Mouse (Mus musculus) testis, postnatal 14 days (tissue): ENCODE results near the gene Pik3r5.

Source experiments
- DNase-seq: peaks from one replicate; pipeline ENCODE4 v3.0.0; 2021; ENCODE audit warnings: low spot score

The Pik3r5 gene

DNA sequence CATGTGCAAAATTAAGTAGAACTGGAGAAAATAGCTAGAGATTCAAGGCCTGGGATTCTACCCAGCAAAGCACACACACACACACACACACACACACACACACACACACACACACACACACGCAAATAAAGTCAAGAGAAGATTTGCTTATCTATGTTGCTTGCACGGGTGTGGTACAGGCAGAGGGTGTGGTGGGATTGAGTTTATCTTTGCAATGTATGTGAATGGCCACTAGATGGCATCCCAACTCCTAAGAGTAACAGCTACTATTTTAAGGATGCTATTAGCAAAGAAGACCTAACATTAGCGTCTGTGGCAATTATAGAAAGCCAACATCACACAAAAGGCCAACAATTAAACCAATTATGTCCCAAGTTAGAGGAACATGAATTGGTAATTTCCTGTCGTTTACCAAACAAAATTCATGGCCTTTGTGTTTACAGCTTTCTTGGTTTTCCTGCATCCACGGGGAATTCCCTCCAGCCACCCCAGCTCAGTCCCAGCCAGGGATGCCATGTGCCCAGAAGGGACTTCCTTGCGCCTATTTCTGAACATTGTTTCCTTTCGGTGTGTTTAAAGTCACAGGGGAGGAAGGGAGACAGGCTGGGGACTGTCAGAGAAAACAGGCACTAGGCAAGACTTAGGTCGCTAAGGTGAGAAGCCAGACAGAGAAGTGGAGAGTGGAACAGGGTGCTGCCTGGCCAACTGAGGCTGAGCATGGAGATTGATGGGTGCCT is 53.5 kb downstream of the Pik3r5 start:
- no peak for DNase-seq

- no peak for DNase-seq
These were observed 54.2 kb downstream of the Pik3r5 start for GRCm38 (mm10) chr11:68486093-68486492.

DNA sequence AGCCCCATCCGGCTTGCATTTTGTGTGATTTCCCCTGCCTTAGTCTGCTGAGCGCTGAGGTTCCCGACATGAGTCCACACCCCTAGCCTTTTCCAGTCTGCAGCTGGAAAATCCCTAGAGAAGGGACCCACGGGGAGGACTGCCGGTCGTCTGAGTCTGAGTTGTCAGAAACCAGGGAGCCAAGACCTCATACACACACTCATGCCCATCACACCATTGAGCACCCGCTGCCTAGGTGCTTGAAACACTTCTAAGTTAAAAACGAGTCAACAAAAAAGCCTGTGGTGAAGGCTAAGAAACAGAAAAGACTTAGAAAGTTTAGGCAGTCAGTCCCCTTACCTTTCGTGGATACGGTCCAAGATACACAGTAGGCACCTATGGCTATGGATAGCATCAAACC is 55.8 kb downstream of the Pik3r5 start:
- DNase-seq, result no peak

DNA sequence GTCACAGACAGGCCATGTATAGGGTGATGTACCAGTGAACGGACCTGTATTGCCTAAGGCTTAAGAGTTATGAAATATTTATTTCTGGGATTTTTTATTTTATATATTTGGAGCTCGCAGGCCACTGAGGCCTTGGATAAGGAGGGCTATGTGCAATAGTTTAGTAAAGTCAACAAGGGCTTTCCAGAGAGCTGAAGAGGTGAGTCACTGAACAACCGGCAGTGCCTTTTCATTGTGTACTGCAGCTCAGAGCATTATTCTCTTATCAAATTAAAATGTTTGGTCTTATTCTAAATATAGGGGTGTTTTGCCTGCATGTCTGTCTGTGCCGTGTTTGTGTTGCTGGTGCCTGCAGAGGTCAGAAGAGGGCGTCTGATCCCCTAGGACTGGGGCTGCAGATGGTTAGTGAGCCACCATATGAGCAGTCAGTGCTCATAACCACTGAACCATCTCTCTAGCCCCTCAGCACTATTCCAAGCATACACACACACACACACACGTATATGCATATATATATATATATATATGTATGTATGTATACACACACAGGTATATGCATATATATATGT is 56.4 kb downstream of the Pik3r5 start:
- no peak for DNase-seq

DNA sequence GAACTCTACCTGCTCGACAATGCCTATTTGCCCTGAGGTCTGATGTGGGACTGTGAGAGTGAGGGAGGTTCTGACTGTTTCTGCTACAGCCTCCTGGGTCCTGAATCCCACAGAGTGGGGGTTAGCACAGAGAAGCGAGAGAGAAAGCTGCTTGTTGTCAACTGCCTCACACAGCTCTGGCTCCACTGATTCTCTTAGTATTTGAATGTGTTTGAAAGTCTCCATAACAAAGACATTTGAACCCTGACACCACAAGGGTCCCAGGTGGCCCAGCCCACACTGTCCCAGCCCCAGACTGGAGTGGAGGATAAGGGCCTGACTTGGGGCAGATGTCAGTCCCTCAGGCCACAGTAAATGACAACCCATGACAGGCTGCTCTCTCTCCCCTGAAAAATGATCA is 57.3 kb downstream of the Pik3r5 start:
- no peak for DNase-seq

DNA sequence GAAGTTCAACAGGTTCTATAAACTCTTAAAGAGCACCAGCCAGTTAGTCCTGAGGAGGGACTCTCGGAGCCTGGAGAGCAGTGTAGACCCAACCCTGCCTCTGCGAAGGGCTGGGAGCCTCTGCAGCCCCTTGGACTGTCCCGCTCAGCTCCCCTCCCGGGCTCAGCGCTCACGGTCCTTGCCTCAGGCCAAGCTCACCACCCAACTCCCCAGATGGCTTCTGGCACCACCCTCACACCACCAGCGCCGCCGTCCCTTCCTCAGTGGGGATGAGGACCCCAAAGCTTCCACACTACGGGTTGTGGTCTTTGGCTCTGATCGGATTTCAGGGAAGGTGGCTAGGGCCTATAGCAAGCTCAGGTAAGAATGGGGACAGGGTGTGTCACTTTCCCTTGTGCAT is 60.7 kb downstream of the Pik3r5 start:
- DNase-seq, result no peak

DNA sequence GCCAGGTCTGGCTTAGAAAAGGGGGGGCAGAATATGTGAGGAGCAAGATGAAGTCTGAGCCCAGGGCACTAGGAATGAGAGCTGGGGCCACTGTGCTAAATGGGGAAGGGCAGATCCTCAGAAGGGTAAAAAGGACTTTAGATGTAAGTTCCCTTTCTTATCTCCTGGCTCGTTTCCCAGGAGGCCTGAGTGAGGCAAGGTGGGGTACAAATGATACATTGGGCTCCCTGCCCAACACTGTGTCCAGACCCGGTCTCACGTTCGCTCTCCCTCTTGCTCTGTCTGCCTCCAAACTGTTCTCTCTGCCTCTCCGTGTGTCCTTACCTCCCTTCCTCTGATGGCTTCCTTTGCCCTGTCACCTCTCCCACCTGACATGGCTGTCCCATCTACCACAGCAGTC is 61.8 kb downstream of the Pik3r5 start:
- DNase-seq, result no peak

DNA sequence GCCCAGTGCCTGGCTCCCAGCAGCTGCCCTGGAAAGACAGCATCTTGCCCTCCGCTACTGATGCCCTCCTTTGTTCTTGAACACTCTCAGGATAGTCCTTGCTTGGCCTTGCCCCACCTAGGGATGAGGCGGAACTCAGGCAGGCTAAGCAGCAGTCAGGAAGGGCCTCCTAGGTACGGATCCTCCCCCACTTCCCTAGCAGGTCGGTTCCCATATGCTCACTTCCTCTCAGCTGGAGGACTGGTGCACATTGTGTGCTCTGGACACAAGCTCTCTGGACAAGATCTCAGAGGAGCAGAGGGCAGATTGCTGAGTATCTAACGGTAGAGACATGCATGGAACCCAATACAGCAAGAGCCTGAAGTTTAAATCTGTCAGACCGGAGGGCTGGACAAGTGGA is 65.2 kb downstream of the Pik3r5 start:
- DNase-seq, result no peak

DNA sequence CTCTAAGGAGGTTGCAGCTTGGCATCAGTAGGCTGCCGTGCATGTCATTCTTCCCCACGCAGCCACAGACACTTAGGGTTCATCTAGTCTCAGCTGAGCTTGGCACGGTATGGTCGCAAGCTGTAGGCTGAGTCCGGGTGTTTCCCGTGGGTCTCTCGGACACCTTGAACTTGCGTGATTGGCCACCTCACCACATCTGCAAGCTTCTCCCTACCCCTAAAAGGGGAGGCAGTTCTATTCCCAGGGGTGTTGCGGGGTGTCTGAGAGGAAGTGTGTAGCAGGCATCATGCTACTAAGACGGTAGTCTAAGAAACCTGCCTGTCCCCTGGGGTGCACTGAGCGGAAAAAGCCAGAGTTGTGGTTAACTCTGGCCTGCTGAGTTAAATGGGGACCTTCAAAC is 66.6 kb downstream of the Pik3r5 start:
- no peak for DNase-seq

DNA sequence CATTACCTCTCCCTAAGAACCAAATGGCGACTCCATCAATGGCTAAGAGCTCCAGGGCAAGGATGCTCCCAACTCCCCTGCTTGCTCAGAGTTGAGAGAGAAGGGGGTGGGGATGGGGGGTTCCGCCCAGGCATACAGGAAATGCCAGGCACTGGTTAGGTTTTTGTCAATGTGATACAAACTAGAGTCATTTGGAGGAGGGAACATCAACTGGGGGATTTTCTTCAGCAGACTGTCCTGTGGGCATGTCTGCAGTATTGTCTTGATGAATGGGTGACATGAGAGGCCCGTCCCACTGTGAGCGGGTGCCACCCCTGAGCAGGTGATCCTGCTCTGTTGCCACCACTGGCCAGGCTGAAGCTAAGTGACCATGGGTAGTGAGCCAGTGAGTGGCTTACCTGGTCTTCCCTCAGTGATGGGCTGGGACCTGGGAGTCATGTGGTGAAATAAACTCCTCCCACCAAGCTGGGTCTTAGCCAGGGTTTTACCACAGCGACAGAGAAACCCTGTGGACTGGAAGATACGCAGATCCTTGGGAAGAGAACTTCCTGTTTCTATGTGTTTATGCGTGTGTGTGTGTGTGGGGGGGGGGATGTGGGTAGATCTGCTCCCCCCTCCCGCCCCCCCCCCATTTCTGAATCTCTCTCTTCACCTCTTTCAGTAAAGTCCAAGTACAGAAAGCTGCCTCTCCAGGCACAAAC is 67.2 kb downstream of the Pik3r5 start:
- no peak for DNase-seq

DNA sequence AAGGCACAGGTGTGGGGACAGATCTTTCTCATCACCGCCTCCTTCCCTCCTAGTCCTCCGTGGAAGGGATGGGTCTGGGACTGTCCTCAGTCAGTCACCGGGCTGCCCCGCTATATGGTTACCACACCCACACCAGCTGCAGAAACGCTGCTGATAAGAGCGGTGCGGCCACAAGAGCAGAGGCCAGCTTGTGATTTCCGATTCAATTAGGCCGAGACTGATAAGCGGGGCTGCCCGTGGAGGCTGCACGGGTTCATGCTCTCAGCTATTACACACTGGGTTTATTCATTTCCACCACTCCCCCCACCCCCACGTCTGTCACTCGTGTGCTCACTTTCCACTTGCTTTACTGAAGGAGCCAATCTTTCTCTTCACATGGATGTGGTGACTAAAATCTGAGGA is 69.0 kb downstream of the Pik3r5 start:
- no peak for DNase-seq

DNA sequence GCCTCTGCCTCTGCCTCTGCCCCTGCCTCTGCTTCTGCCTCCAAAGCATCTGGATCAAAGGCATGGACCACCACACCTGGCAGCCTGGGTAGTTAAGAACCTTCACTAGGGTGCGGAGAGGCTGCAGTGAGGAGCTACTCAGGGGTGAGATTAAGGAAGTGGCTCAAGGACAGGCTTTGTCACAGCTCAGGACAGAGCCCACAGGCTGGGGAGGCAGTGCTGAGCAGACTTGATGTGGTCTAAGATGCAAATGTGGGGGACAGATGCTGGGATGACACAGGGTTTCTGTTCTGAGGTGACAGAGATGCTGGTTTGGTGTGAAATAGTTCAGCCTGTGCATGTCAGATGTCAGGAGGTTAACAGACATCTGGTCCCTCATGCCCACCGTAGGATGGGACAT is 70.5 kb downstream of the Pik3r5 start:
- DNase-seq, result no peak

DNA sequence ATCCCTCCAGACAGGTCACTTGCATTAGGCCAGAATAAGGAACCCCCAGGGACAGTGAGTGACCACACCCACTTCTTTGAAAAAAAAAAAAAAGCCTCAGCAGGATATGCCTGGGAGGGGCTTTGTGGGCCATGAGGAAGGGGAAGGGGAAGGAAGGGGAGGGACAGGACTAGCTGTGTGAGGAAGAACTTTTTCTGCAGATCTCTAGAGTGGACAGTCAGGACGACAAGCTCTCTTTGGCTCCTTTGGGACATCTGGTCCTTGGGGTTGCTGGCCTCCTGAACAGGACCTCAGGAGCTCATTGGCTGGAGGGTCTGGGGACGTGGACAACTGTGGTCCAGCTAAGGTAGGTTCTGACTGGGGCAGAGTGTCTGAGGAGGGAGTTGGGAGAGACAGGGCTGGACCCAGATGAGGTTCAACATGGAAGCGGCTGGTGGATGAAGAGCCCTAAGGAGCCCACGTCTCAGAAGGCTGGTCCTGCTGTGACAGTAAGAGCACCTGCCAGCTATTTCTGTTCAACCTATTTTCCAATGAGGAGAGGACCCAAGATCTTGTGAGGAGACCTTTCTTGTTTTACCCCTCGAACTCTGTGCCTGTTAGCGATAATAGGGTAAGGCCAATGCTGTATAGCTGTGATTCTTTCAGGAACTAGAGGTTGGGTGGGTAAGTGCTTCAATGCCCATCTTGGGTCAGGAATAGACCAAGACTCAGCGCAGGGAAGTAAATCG is 71.1 kb downstream of the Pik3r5 start, which contains the start of gene Pik3r6:
TSS of gene Pik3r6 (plus strand) at position 118 of the 728 bp plus-strand sequence.
- DNase-seq, result no peak

- DNase-seq, result no peak
These were observed 73.0 kb downstream of the Pik3r5 start for GRCm38 (mm10) chr11:68504913-68505312.

- DNase-seq, result no peak
These were observed 75.3 kb downstream of the Pik3r5 start for GRCm38 (mm10) chr11:68507246-68507645.

DNA sequence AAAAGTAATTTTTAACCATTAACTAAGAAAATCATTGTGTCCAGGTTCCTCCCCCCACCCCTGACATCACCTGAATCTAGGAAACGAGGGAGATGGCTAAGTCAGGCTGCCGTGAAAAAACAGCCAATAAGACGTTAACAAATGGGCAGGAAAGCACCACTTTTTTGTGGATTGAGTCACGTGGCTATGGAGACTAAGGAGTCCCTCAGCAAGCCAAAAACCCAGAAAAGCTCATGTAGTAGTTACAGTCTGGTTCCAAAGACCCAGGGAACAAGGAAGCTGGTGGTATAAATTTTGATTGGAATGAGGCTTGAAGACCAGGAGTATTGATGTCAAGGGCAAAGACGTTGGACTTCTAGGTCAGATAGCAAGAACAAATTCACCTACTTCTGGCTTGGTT is 76.7 kb downstream of the Pik3r5 start:
- DNase-seq, result no peak

- no peak for DNase-seq
These were observed 77.3 kb downstream of the Pik3r5 start for GRCm38 (mm10) chr11:68509194-68509593.

DNA sequence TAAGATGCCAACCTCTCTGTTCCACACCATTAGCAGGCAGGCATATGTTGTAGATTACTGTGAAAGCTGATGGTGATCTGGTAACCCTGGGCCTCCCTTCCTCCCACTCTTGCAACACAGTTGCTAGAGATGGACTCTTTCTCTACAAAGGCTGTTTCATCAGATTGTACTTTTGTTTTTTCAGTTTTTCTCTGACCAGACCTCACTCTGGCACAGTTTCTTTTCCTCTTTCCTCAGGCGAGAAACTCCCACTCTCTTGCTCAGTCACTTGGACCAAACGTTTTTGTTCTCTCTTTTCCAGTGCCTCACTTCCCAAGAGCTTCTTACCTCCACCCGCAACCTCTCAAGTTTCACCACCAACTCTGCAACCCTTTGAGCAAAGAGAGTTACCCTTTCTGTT is 82.0 kb downstream of the Pik3r5 start:
- DNase-seq, result no peak

DNA sequence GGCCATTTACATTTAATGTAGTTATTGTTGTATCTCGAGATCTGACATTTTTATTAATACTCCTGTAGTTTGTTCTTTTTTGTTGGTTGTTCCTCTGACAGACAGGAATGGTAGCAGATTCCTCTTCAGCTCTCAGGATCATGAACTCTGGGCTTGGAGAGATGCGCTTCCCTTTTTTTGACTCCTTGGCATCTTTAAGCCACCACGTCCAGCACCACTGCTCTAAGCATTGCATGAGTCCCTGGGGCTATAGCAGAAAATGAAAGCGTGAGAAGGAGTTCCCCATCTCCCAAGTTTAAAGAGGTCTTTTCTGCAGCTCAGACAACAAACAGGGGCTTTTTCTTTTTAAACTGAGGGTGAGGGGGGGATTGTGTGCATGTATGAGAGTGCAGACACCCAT is 87.4 kb downstream of the Pik3r5 start:
- no peak for DNase-seq

DNA sequence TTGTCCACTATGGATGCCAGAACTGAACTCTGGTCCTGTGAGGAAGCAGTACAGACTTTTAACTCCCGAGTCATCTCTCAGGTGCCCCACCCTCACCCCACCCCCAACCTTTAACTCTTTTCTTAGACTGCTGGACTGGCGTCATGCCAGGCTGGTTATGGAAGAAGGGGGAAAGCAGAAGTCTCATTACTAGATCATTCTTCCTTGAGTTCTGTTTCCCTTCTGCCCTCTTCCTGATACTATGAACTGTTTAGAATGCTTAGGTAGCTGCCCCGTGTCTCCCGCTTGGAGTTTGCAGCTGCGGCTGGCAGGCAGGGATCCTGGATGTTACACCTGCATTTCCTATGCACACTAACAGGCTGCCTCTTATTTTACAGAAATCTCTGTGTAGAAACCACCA is 87.9 kb downstream of the Pik3r5 start:
- DNase-seq, result no peak

DNA sequence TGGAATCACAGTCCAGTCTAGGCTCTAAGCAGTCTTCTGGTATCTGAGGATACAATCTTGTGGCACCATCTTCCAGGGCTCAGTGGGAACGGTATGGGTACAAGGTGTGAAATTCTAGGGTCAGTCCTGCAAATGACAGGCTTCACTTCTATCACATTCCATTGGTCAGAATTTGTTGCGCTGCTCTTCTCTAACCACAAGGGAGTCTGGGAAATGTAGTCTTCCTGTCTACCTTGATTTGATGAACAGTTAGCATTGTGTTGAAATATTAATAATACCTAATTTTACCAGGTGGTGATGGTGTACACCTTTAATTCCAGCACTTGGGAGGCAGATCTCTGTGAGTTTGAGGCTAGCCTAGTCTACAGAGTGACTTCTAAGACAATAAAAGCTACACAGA is 88.5 kb downstream of the Pik3r5 start:
- no peak for DNase-seq

GRCm38 (mm10) chr11:68521352-68521751 is 89.4 kb downstream of the Pik3r5 start:
- no peak for DNase-seq

GRCm38 (mm10) chr11:68526441-68526840 is 94.5 kb downstream of the Pik3r5 start:
- DNase-seq, result no peak
